Mouse (Mus musculus) C2C12 (cell line): ENCODE results near the gene Atp1b2.

Experiments
- MAX ChIP-seq: IDR thresholded peaks from one replicate; pipeline ENCODE4 v1.6.1; 2011; ENCODE audit warnings: mild to moderate bottlenecking, control low read depth
- USF1 ChIP-seq: IDR thresholded peaks from one replicate; pipeline ENCODE4 v1.6.1; 2011; ENCODE audit warnings: low read depth, mild to moderate bottlenecking, control low read depth, moderate library complexity

DNA sequence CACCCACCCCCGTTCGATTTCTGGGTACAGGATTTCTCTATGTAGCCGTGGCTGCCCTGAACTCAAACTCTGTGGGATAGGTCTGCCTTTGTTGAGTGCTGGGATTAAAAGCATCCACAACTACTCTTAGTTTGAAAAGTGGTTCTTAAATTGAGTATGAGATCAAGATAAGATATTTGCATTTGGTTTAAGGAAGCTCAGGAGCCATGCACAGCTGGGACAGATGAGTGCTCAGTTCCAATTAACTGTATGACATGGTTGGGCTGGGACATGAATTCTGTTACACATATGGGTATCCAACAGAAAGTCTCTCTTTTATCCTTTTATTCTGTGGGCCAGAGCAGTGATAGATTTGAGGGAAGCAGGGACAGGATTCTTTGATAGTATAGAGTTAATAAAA is 29.7 kb upstream of the Atp1b2 start:
- TF ChIP-seq MAX: no peak
- no peak for TF ChIP-seq USF1
